24 mouse cellular contexts compared by ENCODE assay signal in the genomic region with DNA sequence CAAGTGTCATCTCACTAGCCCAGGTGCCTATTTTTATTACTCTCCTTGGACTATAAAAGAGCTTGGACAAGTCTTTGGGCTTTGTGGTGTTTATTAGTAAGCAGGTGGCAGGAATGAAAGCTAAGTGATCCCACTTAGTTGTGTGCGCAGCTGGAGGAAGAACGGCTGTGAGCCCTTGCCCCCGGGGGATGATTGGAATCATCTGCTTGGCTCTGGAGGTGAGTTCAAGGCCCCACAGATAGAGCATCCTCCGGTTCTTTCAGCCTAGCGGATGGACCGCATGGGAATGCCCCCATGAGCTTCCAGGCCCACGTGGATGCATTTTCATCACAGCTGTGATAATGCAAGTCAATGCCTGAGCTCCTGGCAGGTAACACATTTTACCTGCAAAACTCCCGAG. TPM values are rescaled to one million over a fixed set of nuclear protein-coding genes. Genes with fewer than 3 reads are reported as not detected.
DNase-seq lines count a peak whose midpoint lies in the region; ATAC-seq and TF ChIP-seq lines count a peak whose summit lies in the region.
"Had no signal": no experiment of that assay in that cellular context is flagged by ENCODE, and none has a peak within 500 bp of the region (broad histone marks: within the 10 kb centered on the region; RNA-seq: fewer than 3 reads in every experiment).

No protein-coding gene starts in this region.

- H3K4me3 ChIP-seq in midbrain, embryonic 16.5 days (ENCODE audit: low read depth, low read length), result no peak overlapping the region
- no peak overlapping the region for H3K4me3 ChIP-seq in midbrain, postnatal 0 days (ENCODE audit: low read depth, low read length)
- H3K4me3 ChIP-seq: forebrain, embryonic 10.5 days; forebrain, embryonic 13.5 days; gastrocnemius, adult 2 months; heart, embryonic 10.5 days; heart, embryonic 13.5 days had no signal

- no peaks in the 10 kb centered on the region for H3K36me3 ChIP-seq in midbrain, embryonic 16.5 days (ENCODE audit: control insufficient read depth, insufficient read depth, low read length)
- H3K36me3 ChIP-seq in midbrain, postnatal 0 days (ENCODE audit: insufficient read depth, low read length), result no peaks in the 10 kb centered on the region
- H3K36me3 ChIP-seq: forebrain, embryonic 10.5 days; heart, embryonic 10.5 days; heart, embryonic 13.5 days had no signal

- no peaks in the 10 kb centered on the region for H3K27me3 ChIP-seq in midbrain, embryonic 16.5 days (ENCODE audit: control insufficient read depth, insufficient read depth, low read depth, low read length)
- no peaks in the 10 kb centered on the region for H3K27me3 ChIP-seq in midbrain, postnatal 0 days (ENCODE audit: insufficient read depth, low read length)
- H3K27me3 ChIP-seq: forebrain, embryonic 13.5 days; heart, embryonic 13.5 days had no signal

- H3K4me1 ChIP-seq in midbrain, embryonic 16.5 days (ENCODE audit: control insufficient read depth, insufficient read depth, low read length), result peaks cover 22% of the 10 kb centered on the region
- H3K4me1 ChIP-seq in midbrain, postnatal 0 days (ENCODE audit: insufficient read depth, low read length), result no peaks in the 10 kb centered on the region; the same call in 1 of the 2 replicates

- H3K4me2 ChIP-seq in midbrain, embryonic 16.5 days (ENCODE audit: low read length), result no peak overlapping the region
- no peak overlapping the region for H3K4me2 ChIP-seq in midbrain, postnatal 0 days (ENCODE audit: low read depth, low read length, poor library complexity, severe bottlenecking)
- H3K4me2 ChIP-seq: forebrain, embryonic 13.5 days; heart, embryonic 13.5 days; hindbrain, embryonic 14.5 days had no signal

- no peak for TF ChIP-seq CTCF in midbrain, postnatal 0 days (IDR thresholded peaks at IDR 0.05)

- no peaks in the 10 kb centered on the region for H3K9me3 ChIP-seq in midbrain, embryonic 16.5 days (replicated peaks; ENCODE audit: control insufficient read depth, low read length, poor library complexity, severe bottlenecking)
- H3K9me3 ChIP-seq in midbrain, postnatal 0 days (ENCODE audit: low read length), result no peaks in the 10 kb centered on the region
- H3K9me3 ChIP-seq: forebrain, embryonic 10.5 days; forebrain, embryonic 13.5 days; heart, embryonic 10.5 days; heart, embryonic 13.5 days had no signal

- whole genome bisulfite sequencing in midbrain, embryonic 16.5 days, result 70% methylated on average over 8 of the region's 8 CpGs
- 67% methylated on average over 8 of the region's 8 CpGs for WGBS in midbrain, postnatal 0 days

- ATAC-seq in midbrain, embryonic 16.5 days, result no peak
- no peak for ATAC-seq in midbrain, postnatal 0 days (ENCODE audit: low FRiP score)
- ATAC-seq in activated CD4-positive, CD25-positive, alpha-beta regulatory T cell, adult 4 months, result no peak
- ATAC-seq: forebrain, embryonic 13.5 days; forebrain, embryonic 16.5 days; hindbrain, postnatal 0 days; inflammation-experienced regulatory T-cells, adult 6 months; intestine, embryonic 16.5 days had no signal

- DNase-seq in midbrain, postnatal 0 days (ENCODE audit: low spot score), result no peak
- DNase-seq in R1 (ENCODE audit: low read depth, low spot score), result peak; percentile 30
- peak; percentile 30 for DNase-seq in forelimb bud, embryonic 11.5 days (ENCODE audit: low read depth, low spot score)
- DNase-seq in thymus, postnatal 14 days, result no peak
- DNase-seq: adrenal gland, adult 8-10 months; adrenal gland, postnatal 25 days; cerebellum, adult 11-12 months; cerebellum, adult 8-10 months; gastrocnemius, adult 2 months; gastrocnemius, postnatal 14 days; heart, adult 18-20 months; heart, postnatal 14 days; heart, postnatal 4 days had no signal

- no peak overlapping the region for H3K9ac ChIP-seq in midbrain, embryonic 16.5 days (ENCODE audit: low read depth, low read length)
- no peak overlapping the region for H3K9ac ChIP-seq in midbrain, postnatal 0 days (replicated peaks; ENCODE audit: low read length, poor library complexity, severe bottlenecking)
- H3K9ac ChIP-seq: forebrain, embryonic 13.5 days; heart, embryonic 13.5 days; hindbrain, embryonic 14.5 days had no signal

- 0 out of 2 replicates have a peak overlapping the region, but pooled peaks have one; percentile 36 for H3K27ac ChIP-seq in midbrain, embryonic 16.5 days (ENCODE audit: low read length)
- H3K27ac ChIP-seq in midbrain, postnatal 0 days (ENCODE audit: low read depth, low read length), result no peak overlapping the region
- H3K27ac ChIP-seq: forebrain, embryonic 10.5 days; forebrain, embryonic 13.5 days; gastrocnemius, adult 2 months; heart, embryonic 10.5 days; heart, embryonic 13.5 days; hindbrain, embryonic 14.5 days; hindbrain, postnatal 0 days had no signal

RNA-seq across cellular contexts. Expression of a gene that starts 31.6 kb away (rescaled TPM):
- 16.0 and 16.3 TPM in 2 replicates for polyA plus RNA-seq in midbrain, embryonic 16.5 days (2015; fragmentation: Nextera tagmentation; extraction: Ambion mirVana)
- 56.5 and 56.6 TPM in 2 replicates for total RNA-seq in midbrain, postnatal 0 days (2014; rRNA removed)
- 11.2 and 13.0 TPM in 2 replicates for polyA plus RNA-seq in midbrain, postnatal 0 days (2015; fragmentation: Nextera tagmentation; extraction: Ambion mirVana)
- polyA plus RNA-seq in activated CD4-positive, CD25-positive, alpha-beta regulatory T cell, adult 4 months (2017; shearing (Covaris generic)), result 10 to 100 TPM; 13.8 to 15.5 TPM

Comparison
In these comparisons a context has a peak if more than half of its experiments do, and no peak if none do; other contexts are left out.
1. DNase-seq: peak in R1 (single experiment) and forelimb bud, embryonic 11.5 days (single experiment); none in midbrain, postnatal 0 days (single experiment) and thymus, postnatal 14 days (single experiment).